Mouse (Mus musculus): ENCODE measurements around the gene Sort1. TPM values are rescaled to one million over a fixed set of nuclear protein-coding genes. Genes with fewer than 3 reads are reported as not detected.

The Sort1 gene
- polyA plus RNA-seq, 1 experiment from 2014 or later = 19.4 TPM

DNA sequence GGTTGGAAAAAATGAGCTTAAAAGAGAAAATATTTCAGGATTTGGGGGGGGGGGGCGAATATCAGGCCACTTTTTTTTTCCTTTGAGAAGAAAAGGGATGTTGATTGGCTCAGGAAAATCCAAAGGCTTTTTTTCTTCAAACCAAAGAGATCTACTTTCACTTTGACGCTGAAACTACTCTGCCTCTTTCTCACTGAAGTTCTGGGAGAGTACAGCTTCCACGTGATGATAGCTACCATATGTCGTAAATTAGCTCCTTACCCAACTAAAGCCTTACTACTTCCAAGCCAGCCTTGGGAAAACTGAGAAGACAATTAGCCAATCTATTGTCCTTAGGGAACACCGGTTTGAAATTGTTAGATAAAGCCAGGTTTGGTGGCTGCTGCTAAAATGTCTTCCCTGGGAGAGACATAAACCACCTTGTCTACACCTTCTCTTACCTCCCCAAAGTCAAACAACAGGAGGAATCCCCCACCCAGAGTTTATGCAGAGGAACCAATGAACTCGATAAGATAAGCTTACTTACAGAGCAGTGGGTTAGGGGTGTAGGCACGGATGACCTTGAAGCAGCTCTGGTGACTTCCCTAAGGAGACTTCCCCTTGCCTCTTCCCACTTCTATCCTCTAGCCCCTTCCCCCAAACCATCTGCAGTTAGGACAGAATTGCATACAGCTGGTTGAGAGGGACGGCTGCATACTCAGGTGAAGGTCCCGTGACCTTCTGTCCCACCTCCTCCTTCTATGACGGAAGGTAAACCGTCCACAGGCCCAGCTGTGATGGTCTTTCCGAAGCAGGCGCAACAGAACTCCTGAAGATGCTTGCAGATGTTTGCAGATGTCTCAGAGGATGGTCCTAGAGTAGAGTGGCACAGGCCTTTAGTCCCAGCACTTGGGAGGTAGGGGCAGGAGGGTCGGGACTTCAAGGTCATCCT is 98.3 kb downstream of the Sort1 start:
- H3K27me3 ChIP-seq (ENCODE audit: control insufficient read depth, insufficient read depth, low read length) = no peaks in the 10 kb centered on the region

DNA sequence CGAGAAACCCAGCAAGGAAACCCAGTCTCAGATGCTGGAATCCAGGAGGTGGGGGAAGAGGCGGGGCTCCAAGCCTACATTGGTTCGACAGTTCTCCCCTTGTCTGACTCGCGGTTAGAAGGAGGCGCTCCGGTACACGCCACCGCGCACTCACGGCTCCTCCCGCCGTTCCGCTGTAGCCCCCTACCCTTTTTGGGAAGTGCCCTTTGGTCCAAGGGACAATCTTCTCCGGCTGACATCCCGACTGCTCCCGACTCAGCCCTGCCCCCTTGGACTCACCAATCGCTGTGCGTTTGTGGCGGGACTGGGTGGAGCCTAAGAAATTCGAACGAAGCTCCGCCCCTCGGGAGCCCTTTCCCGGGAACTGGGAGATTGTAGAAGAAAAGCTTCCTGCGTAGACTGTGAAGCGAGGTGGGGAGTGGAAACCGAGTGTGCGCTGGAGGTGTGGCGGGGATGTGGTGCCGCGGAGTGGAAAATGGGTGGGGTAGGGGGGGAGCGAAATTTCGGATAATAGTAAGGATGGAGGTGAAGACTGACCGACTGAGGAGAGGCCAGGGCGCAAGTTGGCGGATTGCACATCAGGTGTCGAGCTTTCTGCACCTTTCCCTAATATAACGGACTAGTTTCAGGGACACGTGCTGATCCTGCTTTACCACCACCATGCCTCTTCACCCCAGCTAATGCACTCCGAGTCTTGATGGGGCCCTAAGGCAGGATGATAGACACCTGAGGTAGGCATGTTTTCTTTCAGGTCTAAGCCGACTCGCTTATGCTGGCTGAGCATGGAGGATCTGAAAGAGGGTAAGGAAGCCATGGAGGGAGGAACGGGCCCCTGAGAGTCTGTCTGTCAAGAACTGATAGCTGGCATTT is 99.8 kb downstream of the Sort1 start, which contains the start of gene Psrc1:
Gene Psrc1 (plus strand): TSS at position 355 of the 870 bp plus-strand sequence.
- peak; percentile 93 for ATAC-seq (ENCODE audit: low read depth)
- H3K4me2 ChIP-seq (ENCODE audit: low read depth, low read length) = peak within 1 kb of the TSS; percentile 48
- peak within 1 kb of the TSS; percentile 34 for H3K9ac ChIP-seq (replicated peaks; ENCODE audit: low read depth, low read length)
- no peaks in the 10 kb centered on the region for H3K36me3 ChIP-seq (ENCODE audit: control insufficient read depth, insufficient read depth, low read length)
- H3K27ac ChIP-seq (ENCODE audit: low read depth, low read length) = no peak within 1 kb of the TSS
- no peaks in the 10 kb centered on the region for H3K4me1 ChIP-seq (ENCODE audit: control insufficient read depth, insufficient read depth, low read length)
- 1% methylated on average over 44 of the region's 44 CpGs for WGBS
- no peaks in the 10 kb centered on the region for H3K27me3 ChIP-seq (ENCODE audit: control insufficient read depth, insufficient read depth, low read length)
- H3K9me3 ChIP-seq (ENCODE audit: control insufficient read depth, low read length) = no peaks in the 10 kb centered on the region
- H3K4me3 ChIP-seq (ENCODE audit: low read depth, low read length) = peak within 1 kb of the TSS; percentile 51

More for the DNA sequence above, 98.3 kb downstream of the Sort1 start:
- no peaks in the 10 kb centered on the region for H3K9me3 ChIP-seq (ENCODE audit: control insufficient read depth, low read length)
- H3K36me3 ChIP-seq (ENCODE audit: control insufficient read depth, insufficient read depth, low read length) = no peaks in the 10 kb centered on the region
- no peaks in the 10 kb centered on the region for H3K4me1 ChIP-seq (ENCODE audit: control insufficient read depth, insufficient read depth, low read length)
- no peak overlapping the region for H3K4me3 ChIP-seq (ENCODE audit: low read depth, low read length)
- no peak overlapping the region for H3K9ac ChIP-seq (replicated peaks; ENCODE audit: low read depth, low read length)
- no peak for ATAC-seq (ENCODE audit: low read depth)
- H3K27ac ChIP-seq (ENCODE audit: low read depth, low read length) = no peak overlapping the region
- WGBS = 73% methylated on average over 14 of the region's 14 CpGs
- H3K4me2 ChIP-seq (ENCODE audit: low read depth, low read length) = no peak overlapping the region

DNA sequence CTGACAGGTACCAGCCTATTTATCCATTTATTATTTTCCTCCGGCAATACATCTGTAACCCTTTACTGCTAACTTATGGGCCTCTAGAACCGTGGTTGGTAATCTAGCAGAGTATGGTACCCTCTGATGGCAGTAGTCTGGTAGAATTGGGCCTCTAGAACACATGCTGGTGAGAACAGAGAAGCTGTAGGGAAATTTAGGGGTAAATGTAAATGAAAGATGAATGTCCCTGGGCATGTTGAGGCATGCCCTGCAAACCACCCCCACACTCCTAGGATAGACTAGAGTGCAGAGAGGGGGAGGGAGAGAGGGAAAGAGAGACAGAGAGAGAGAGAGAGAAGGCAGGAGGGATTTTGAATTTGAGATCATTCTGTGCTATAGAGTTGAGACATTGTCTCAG is 100.5 kb downstream of the Sort1 start:
- H3K4me1 ChIP-seq (ENCODE audit: control insufficient read depth, insufficient read depth, low read length) = no peaks in the 10 kb centered on the region
- no peaks in the 10 kb centered on the region for H3K36me3 ChIP-seq (ENCODE audit: control insufficient read depth, insufficient read depth, low read length)
- 49% methylated on average over 2 of the region's 2 CpGs for WGBS
- peak overlapping the region; percentile 51; the same call in 1 of the 2 replicates for H3K4me3 ChIP-seq (ENCODE audit: low read depth, low read length)
- H3K9me3 ChIP-seq (ENCODE audit: control insufficient read depth, low read length) = no peaks in the 10 kb centered on the region
- no peak for ATAC-seq (ENCODE audit: low read depth)
- H3K27me3 ChIP-seq (ENCODE audit: control insufficient read depth, insufficient read depth, low read length) = no peaks in the 10 kb centered on the region
- no peak overlapping the region for H3K27ac ChIP-seq (ENCODE audit: low read depth, low read length)
- H3K4me2 ChIP-seq (ENCODE audit: low read depth, low read length) = peak overlapping the region; percentile 48
- no peak overlapping the region for H3K9ac ChIP-seq (replicated peaks; ENCODE audit: low read depth, low read length)

DNA sequence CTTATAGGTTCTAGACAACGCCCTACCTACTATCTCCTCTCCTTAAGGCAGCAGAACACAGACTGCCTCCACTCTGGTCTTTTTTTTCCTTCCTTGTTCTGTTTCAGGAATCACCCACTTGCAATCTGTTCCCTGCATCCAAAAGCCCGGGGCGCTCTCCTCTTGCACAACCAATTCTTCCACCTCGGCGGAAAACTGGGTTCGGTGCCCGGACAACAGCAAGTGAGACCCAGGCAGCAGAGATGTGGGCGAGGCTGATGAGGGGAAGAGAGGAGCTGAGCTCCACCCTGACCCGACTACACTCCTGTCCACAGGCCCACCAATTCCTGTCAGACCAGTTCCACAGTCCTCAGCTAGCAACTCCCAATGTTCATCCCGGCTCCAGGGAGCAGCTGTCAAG is 102.3 kb downstream of the Sort1 start:
- H3K4me1 ChIP-seq (ENCODE audit: control insufficient read depth, insufficient read depth, low read length) = no peaks in the 10 kb centered on the region
- H3K4me3 ChIP-seq (ENCODE audit: low read depth, low read length) = no peak overlapping the region
- no peak overlapping the region for H3K4me2 ChIP-seq (ENCODE audit: low read depth, low read length)
- H3K9ac ChIP-seq (replicated peaks; ENCODE audit: low read depth, low read length) = no peak overlapping the region
- H3K27ac ChIP-seq (ENCODE audit: low read depth, low read length) = no peak overlapping the region
- no peaks in the 10 kb centered on the region for H3K9me3 ChIP-seq (ENCODE audit: control insufficient read depth, low read length)
- no peaks in the 10 kb centered on the region for H3K27me3 ChIP-seq (ENCODE audit: control insufficient read depth, insufficient read depth, low read length)
- 92% methylated on average over 10 of the region's 10 CpGs for WGBS
- H3K36me3 ChIP-seq (ENCODE audit: control insufficient read depth, insufficient read depth, low read length) = no peaks in the 10 kb centered on the region
- ATAC-seq (ENCODE audit: low read depth) = no peak

DNA sequence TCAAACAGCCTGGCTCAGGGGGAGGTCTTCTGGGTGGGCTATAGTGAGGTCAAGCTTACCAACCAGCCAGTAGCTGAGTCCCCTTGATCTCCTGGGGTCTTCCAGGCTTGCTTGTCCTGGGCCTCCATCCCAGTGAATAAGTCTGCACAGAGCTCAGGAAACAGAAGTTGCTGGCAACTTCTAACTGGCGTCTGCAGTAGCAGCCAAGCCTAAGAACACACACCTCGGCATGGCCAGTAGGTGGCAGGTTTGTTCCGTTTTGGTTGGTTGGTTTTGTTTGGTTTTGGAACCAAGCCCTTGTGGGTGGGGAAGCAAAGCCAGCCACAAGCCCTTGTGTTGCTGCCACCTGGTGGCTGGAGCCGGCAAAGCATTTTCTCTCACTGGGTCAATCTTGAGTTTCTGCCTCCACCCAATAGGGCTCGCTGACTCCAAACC is 105.2 kb downstream of the Sort1 start:
- peaks cover 17% of the 10 kb centered on the region for H3K36me3 ChIP-seq (ENCODE audit: control insufficient read depth, insufficient read depth, low read length)
- H3K27me3 ChIP-seq (ENCODE audit: control insufficient read depth, insufficient read depth, low read length) = no peaks in the 10 kb centered on the region
- no peak overlapping the region; the same call in 1 of the 2 replicates for H3K27ac ChIP-seq (ENCODE audit: low read depth, low read length)
- H3K4me3 ChIP-seq (ENCODE audit: low read depth, low read length) = no peak overlapping the region
- no peaks in the 10 kb centered on the region for H3K9me3 ChIP-seq (ENCODE audit: control insufficient read depth, low read length)
- ATAC-seq (ENCODE audit: low read depth) = peak; percentile 71
- no peak overlapping the region for H3K9ac ChIP-seq (replicated peaks; ENCODE audit: low read depth, low read length)
- H3K4me1 ChIP-seq (ENCODE audit: control insufficient read depth, insufficient read depth, low read length) = no peaks in the 10 kb centered on the region
- 2% methylated on average over 5 of the region's 5 CpGs for WGBS
- H3K4me2 ChIP-seq (ENCODE audit: low read depth, low read length) = no peak overlapping the region

DNA sequence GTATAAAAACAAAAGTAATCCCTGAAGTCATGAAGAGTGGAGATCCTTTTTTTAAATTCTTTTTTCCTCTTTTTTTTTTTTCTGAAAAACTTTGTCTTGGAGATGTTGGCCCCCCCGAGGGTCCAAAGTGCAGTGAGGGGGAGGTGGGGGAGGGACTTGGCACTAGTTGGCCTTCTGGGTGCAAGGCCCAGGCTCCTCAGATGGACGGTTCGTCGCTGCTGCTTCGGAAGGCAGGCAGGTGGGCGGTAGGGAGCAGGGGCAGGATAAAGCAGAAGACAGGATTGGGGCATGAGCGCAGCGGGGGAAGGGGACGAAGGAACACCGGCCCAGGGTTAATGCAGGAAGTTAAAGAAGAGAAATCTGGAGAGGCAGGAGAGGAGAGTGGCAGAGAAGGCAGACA is 108.4 kb downstream of the Sort1 start:
- Histone ChIP-seq H3K36me3 (ENCODE audit: control insufficient read depth, insufficient read depth, low read length) (peaks cover 47% of the 10 kb centered on the region), H3K9me3 (ENCODE audit: control insufficient read depth, low read length) (no peaks in the 10 kb centered on the region), H3K4me2 (ENCODE audit: low read depth, low read length) (no peak overlapping the region), H3K9ac (replicated peaks; ENCODE audit: low read depth, low read length) (no peak overlapping the region), H3K27ac (ENCODE audit: low read depth, low read length) (no peak overlapping the region), H3K27me3 (ENCODE audit: control insufficient read depth, insufficient read depth, low read length) (no peaks in the 10 kb centered on the region), H3K4me3 (ENCODE audit: low read depth, low read length) (no peak overlapping the region), H3K4me1 (ENCODE audit: control insufficient read depth, insufficient read depth, low read length) (no peaks in the 10 kb centered on the region)
- WGBS = 20% methylated on average over 10 of the region's 10 CpGs
- ATAC-seq (ENCODE audit: low read depth) = no peak

DNA sequence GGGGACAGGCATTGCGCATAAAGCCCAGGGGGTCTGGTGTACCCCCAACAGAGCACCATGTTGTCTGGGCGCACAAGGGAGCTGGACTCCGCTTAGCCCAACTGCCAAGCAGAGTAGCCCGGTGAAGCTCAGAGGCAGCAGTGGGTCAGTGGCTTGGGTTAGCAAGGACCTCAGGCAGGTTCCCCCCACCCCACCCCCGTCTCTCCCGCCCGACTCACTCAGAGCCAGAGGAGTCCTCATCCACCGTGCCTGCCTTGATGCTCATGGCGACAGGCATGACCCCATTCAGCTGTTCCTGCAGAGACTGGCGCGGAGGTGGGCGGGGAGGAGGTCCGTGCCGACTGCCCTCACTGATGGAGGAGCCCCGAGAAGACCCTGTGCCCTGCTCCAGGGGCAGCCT is 108.9 kb downstream of the Sort1 start:
- Histone ChIP-seq H3K27ac (ENCODE audit: low read depth, low read length) (no peak overlapping the region), H3K36me3 (ENCODE audit: control insufficient read depth, insufficient read depth, low read length) (peaks cover 52% of the 10 kb centered on the region), H3K4me3 (ENCODE audit: low read depth, low read length) (no peak overlapping the region), H3K9me3 (ENCODE audit: control insufficient read depth, low read length) (no peaks in the 10 kb centered on the region), H3K4me2 (ENCODE audit: low read depth, low read length) (no peak overlapping the region), H3K9ac (replicated peaks; ENCODE audit: low read depth, low read length) (no peak overlapping the region), H3K27me3 (ENCODE audit: control insufficient read depth, insufficient read depth, low read length) (no peaks in the 10 kb centered on the region), H3K4me1 (ENCODE audit: control insufficient read depth, insufficient read depth, low read length) (no peaks in the 10 kb centered on the region)
- no peak for ATAC-seq (ENCODE audit: low read depth)
- 42% methylated on average over 15 of the region's 15 CpGs for WGBS

DNA sequence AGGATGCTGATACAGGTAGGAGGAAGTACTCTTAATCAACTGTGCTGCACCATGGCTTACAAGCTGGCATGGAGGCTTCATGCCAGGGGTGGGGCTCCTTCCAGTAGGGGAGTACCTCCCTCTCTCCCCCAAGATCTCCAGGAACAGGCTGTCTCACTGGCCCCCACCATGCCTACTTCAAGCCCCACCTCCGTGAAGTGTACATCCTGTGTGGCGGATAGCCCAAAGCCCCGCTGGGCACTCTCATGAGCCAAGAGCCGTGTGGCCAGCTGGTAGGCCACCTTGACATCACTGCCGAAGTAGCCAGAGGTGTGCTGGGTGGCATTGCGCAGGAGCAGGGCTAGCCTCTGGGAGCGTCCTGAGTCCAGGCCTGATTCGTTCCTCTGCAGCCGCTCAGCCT is 114.4 kb downstream of the Sort1 start:
- no peak overlapping the region for H3K9ac ChIP-seq (replicated peaks; ENCODE audit: low read depth, low read length)
- no peak for ATAC-seq (ENCODE audit: low read depth)
- WGBS = 96% methylated on average over 9 of the region's 9 CpGs
- H3K27ac ChIP-seq (ENCODE audit: low read depth, low read length) = no peak overlapping the region
- no peak overlapping the region for H3K4me2 ChIP-seq (ENCODE audit: low read depth, low read length)
- peaks cover 78% of the 10 kb centered on the region for H3K36me3 ChIP-seq (ENCODE audit: control insufficient read depth, insufficient read depth, low read length)
- 0 out of 2 replicates have a peak, but pooled peaks cover 3% of the 10 kb centered on the region for H3K4me1 ChIP-seq (ENCODE audit: control insufficient read depth, insufficient read depth, low read length)
- H3K4me3 ChIP-seq (ENCODE audit: low read depth, low read length) = no peak overlapping the region
- no peaks in the 10 kb centered on the region for H3K27me3 ChIP-seq (ENCODE audit: control insufficient read depth, insufficient read depth, low read length)
- H3K9me3 ChIP-seq (ENCODE audit: control insufficient read depth, low read length) = no peaks in the 10 kb centered on the region
